Mouse (Mus musculus) right cerebral cortex, postnatal 25 days (tissue): Measurements from ENCODE around the gene Pygo2.

Experiments
- DNase-seq: peaks from one replicate; pipeline ENCODE4 v3.0.0; 2022

Gene Pygo2

DNA sequence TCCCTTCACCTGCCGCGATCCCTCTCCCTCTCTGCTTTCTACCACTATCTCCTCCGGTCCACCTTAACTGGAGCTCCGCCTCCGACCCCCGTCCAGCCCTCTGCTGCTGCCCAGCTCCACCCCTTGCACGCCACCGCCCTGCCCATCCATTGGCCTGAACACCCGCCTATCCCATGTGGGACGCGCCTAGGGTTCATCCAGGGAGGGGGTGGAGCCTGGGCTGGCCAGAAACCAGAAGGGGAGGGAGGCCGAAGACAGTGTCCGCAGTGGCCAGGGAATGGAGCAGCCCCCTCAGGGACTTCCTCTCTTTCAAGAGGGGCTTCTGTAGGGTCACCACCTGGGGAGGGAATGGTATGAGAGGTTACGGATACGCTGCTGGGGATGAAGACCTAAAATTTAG lies 36.4 kb upstream of the Pygo2 start:
- peak; percentile 96 for DNase-seq

DNA sequence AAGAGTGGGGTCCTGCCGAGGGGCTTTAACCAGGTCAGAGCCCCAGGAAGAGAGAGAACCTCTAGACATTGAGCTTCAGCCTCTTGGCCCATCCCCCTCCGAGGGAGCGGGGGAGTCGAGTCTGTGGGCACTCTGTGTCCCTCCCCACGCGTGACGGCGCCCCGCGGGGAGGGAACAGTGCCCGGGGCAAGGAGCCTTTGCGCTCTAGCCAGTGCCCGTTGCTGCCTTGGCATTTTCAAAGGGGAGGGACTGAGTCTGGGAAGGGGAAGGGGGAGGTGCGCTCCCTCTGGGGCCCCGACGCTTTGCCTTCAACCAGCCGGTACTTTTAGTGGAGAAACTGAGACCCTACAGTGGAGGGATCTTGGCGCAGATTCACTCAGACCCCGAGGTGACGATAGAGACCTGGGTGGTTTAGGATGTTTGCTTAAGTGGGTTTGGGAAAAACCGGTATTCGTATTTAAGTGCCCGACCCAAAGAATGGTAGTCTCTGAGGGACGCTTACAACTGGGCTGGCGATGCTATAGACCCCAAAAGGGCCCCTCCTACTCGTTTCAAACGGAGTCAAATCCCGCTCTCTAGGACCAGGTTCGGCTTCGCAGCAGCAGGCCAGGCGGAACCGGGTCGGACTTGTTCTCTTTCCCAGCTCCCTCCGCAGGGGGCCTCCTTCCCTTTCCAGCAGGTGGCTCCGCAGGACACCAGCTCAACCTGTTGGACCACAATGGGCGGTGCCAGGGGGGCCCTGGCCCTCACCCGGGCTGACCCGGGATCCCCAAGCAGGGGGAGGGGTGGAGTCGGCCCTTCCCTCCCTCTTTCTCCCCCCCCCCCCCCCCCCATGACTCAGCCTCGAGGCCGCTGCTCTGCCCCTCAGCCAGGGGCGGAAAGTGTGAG lies 35.8 kb upstream of the Pygo2 start, which contains the start of gene Zbtb7b:
Zbtb7b (minus strand) TSS at position 771 of the 888 bp plus-strand sequence.
- DNase-seq, result no peak

DNA sequence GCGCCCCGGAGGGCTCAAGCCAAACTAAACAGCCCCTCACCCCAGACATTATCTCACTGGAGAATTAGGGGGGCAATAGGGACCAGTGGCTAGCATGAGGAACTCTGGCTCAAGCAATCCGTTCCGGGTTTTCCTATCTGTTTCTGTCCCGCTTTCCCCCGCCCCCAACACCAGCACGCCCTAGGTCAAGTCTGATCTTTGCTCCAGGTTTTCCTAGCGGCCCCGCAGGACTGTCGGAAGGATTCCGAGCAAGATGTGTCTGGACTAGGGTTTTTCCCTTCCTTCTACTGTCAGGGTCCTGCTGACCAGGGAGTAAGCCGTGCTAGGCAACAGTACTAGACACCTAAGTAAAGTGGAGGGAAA lies 35.1 kb upstream of the Pygo2 start:
- no peak for DNase-seq

DNA sequence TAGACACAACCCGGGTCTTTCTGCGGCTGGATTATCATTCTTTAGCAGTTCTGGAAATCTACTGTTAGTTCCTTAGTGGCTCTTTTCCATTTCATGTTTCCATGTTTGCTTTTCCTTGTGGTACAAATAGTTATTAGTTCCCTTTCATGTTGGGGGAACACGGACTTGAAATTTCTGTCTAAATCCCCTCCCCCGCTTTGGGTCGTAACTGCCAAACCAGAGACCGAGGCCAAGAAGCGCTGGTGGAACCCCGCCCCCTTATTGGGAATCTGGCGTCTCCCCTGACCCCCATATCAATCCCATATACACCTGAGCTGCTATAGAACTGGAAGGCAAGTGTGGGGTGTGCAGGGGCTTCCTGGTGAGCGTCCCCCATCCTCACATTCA lies 34.6 kb upstream of the Pygo2 start:
- no peak for DNase-seq

DNA sequence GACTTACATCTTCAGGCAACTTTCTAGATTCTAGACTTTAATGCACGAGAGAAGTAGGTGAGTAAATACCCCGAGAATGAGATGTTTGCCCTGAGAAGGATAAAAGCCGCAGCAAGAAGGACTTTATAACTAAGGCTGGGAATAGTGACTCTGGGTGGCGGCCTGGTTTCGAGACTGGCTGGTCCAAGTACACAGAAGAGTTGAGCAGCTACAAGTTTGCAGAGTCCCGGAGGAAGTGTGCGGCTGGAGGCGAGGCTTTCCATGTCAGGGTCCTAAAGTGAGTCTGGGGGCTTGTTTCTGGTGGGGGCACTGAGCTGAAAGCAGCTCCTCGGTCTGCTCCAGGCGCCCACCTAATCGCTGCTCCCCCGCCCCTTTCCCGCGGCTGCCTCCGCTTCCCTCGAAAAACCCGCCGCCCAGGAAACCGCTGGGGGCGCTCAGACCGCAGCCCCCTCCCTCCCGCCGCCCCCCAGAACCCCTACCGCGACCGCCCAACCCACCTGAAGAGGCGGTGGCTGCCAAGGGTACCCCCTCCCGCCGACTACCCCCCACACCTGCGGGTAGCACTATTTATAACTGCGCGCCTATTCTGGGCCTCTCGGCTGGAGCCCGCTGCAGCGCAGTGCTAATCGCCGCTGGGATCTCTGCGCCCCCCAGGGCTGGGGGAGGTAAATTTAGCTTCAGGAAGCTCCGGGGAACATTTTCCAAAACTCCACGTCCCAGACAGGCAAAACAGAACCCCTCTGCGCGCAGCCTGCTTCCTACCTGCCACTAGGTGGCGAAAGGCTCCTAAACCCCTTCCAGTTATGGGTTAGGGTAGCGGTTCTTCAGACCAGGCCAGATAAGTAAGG lies 34.0 kb upstream of the Pygo2 start:
- DNase-seq, result no peak

DNA sequence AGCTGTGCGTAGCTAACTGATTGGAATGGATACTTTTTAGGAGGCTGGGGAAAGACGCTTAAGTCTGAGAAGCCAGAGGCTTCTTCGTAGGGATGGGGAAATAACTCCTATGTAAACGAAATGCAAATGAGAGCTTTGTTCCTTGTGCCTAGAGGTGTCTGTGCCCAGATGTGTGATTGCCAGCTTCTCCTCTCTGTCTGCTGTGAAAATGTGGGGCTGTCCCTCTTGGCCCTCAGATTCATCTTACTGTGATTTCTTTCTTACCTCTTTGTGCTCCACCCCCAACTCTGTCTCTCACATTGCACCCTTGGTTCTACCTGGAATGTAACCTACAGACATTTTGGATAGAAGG lies 33.4 kb upstream of the Pygo2 start:
- no peak for DNase-seq

DNA sequence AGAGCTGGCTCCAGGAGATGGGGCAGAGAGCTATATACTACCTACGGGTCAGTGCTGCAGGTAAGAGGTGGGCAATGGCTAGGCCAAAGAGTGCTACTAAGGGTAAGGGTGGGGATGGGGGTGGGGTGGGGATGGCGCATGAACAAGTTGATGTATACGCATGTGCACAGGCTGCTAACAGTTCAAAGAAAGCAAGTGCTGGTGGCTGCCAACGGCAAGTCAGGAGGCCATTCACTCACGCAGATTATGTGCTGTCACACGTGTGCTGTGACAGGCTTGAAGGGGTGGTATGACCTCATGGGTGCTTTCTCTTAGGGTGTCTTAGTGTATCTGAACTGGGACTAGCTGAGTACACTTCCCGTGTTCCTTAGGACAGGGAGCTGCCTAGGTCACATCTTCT lies 28.7 kb upstream of the Pygo2 start:
- no peak for DNase-seq

DNA sequence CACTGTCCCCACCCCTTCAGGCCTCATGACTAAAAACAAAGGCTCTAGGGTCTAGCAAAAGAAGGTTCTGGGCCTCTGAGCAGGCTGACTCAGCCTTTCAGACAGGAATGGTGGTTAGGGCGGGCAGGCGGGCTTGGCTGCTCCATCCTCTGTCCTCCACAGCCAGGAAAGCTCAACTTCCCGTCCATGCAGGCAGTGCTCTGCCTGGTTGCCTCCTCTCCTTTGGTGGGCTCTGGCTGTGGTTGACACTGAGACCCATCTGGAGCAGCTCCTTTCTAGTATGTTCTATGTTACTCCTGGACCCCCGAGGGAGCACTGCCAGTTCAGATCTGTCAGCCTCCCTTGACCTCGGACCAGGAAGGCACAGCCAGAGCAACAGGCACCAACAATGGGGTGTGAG lies 27.3 kb upstream of the Pygo2 start, which contains the start of gene Lenep:
Lenep (minus strand) TSS at position 101 of the 400 bp plus-strand sequence.
- DNase-seq, result no peak

DNA sequence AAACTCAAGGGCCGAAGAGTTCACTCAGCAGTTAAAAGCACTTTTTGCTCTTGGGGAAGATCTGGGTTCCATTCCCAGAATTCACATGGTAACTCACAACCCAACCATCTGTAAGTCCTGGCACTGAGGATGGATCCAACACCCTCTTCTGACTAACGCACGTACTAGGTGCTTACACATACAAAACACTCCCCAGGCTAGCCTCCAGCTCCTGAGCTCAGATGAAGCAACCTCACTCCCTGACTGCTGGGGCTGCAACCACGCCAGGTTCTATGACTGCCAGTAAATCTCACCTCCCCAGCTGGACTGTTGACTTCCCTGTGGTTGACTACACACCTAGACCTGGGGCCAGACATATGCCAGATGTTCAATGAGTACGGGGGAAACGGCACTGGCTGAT lies 23.1 kb upstream of the Pygo2 start:
- DNase-seq, result no peak

DNA sequence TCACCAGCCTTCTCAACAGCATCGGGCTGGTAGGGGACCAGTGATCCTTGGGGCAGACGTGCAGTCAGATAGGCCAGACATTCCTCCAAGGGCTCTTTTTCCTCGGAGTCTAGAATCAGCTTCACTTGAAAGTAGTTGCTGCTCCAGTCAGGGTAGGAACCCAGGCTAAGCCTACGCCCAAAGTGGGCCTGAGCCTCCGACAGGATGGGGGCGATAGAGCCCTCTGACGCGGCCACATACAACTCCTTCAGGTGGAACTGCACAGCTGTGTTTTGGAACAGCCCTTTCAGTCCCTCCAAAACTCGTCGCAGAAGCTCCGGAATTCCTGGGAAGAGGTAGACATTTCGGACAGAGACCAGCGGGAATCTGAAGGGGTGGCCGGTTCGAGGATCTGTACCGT lies 21.6 kb upstream of the Pygo2 start:
- no peak for DNase-seq

DNA sequence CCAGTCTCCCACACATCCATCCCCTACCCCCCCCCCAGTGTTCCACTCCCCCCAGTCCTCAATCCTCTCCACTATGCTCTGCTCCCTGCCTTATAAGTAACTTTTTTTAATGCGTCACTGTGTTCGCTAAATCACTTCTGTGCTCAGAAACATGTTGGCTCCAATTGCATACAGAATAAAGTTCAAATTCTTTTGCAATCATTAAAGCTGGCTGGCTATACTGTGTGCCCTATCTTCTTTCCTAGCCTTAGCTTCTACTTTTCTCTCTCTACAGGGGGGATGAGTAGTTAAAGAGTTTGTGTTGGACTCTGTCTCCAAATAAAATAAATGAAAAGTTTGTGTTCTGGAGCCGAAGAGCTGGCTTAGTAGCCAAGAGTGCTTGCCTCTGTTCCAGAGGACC lies 20.3 kb upstream of the Pygo2 start:
- DNase-seq, result no peak

DNA sequence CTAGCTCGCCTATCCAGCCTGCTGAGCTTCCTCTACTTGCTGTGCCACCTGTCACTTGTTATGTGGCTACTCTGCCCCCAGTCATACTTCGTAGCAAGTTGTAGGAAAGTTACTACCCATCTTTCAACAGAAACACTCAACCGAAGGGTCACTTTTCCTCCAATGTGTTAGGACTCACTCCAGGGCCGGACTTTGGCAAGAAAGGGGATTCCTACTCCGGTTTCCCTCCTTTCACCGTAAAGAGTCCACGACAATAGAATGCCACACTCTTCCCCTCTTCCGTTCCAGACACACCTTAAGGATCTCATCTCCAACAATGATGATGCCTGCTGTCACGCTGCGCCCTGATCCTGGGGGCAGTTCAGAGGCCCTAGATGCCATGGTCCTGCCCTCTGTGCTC lies 19.1 kb upstream of the Pygo2 start:
- no peak for DNase-seq

DNA sequence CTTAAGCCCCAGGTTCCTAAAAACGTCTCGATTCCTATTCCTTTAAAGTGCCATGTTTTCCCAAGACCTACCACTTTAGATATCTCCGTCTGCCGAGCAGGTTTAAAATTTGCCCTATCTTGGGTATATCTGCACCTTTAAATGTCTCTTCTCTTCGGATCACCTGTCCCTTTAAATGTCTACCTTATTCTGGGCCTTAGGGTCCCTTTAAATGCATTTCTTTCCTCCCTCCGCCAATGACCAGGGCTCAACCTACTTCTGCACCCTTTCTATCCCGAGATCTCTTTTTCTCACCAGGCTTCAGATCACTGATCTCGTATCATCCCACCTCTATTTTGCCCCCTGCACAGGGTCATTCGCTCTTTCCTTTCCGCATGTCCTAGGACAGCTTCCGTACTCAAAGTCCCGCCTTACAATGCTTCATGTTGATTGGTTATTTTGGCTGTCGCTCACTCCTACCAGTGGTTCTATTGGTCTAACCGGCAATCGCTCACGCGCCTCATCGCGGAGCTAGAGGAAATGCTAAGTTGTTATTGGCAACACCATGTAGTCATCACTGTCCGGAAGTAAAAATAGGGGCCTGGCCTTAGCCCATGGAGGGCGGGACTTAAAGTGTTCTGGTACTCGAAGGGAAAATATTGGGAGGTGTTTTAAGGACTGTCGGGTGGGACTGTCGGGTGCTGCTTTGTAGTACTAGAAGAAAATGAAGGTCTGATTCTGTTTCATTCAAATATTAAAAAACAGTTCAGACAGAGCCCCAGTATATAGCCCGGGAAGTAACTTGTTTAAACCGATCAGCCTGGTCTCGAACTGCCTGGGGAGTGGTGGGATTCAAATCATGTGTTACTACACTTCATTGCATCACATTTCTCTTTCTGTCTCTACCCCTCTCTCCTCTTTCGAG lies 18.3 kb upstream of the Pygo2 start, which contains the start of gene Flad1:
Flad1 (minus strand) TSS at position 381 of the 904 bp plus-strand sequence.
- peak; percentile 99 for DNase-seq

DNA sequence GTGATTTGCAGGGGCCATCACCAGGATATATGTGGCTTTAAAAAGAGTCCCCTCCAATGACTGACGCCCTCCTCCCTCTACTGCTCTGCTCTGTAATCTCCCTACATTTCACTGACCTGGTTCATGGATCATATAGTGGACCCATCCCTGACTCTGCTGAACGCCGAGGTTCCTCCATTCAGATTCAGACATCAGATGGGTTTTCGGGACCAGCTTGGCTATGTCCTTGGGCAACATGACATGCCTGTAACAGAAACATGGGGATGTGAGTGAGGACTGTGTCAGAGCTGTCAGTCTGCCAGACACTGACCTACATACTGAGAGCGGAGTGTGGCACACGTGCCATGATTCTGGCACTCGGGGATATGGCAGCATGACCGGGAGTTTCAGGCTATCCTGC lies 13.9 kb upstream of the Pygo2 start:
- DNase-seq, result no peak

DNA sequence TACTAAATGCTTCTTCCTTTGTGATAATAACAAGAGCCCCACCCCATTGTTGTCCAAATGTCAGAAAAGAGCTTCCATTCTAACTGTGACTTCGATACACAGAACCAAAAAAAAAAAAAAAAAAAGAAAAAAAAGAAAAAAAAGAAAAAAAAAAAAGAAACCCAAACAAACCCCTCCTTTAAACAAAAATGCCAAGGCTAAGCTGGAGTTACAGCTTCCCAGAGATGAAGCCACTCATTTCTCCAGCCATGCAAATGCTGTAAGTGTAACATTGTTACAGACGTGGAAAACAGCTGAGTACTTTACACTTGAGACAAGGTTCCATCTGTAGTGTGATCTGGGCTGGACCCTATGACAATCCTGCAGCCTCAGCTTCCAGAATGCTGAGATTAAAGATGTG lies 12.9 kb upstream of the Pygo2 start:
- no peak for DNase-seq

DNA sequence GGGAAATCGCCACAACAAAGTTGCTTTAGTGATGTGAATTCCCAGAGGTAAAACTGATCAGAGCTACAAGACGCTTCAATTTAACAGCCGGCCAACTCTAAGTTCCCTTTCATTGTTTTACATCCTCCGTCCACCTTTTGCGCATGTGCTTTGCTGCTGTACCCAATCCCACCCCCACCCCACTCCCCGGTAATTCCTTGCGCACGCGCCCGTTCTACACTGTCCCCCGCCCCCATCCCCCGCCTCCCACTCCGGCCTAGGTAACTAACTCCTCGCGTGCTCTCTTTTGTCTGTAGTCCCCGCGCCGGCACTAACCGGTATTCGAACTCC lies 12.2 kb upstream of the Pygo2 start:
- no peak for DNase-seq

DNA sequence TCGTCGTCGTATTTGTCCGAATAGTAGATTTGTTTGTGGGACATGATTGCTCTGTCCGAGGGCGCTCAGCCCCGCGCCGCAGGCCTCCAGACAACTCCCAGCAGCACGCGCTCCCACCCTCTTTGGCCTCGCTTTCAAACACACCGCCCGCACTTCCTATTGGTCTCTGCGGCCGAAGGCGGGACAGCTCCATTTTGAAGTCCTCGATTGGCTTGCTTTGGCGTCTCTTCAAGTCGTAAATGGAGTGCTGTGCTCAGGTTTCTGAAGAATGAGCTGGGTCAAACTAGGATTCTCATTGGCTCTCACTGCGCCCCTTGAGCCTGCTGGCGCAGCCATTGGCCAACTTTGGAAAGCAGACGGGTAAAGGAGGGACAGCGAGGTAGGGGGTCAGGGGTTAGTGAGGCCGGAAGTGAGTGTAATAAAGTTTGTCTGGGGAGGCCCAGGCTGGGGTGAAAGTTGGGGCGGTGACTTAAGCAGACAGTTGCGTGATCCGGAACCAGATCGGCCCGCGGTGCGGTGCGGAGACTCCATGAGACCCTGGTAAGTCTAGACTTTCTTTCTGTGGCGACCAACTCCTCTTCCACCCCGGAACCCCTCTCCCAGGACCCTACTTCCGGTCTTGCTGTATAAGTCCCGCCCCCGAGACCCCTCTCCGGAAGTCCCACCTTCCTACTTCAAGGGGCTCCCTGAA lies 11.7 kb upstream of the Pygo2 start, which contains the start of the genes Cks1b and Shc1:
Cks1b (minus strand) TSS at position 214 of the 691 bp plus-strand sequence.
Shc1 (plus strand) TSS at position 274 of the 691 bp plus-strand sequence.
- peak; percentile 91 for DNase-seq

DNA sequence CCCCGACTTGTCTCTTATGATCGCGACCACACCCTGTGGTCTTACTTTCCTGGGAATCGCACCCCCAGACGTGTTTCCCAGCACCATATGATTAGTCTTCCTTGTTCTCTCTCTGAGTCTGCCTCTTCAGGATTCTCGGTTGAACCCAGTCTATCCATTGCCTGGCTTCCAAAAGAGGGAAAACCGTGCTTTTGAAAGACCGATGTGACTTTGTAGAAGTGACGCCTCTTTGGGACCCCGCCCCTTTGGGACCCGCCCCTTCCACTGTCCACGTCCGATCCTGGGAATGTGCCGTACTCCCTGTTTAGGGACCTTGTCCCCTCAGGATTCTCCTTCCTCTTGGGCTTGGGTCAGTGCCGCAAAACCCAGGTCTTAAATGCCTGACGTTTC lies 11.2 kb upstream of the Pygo2 start:
- DNase-seq, result no peak

DNA sequence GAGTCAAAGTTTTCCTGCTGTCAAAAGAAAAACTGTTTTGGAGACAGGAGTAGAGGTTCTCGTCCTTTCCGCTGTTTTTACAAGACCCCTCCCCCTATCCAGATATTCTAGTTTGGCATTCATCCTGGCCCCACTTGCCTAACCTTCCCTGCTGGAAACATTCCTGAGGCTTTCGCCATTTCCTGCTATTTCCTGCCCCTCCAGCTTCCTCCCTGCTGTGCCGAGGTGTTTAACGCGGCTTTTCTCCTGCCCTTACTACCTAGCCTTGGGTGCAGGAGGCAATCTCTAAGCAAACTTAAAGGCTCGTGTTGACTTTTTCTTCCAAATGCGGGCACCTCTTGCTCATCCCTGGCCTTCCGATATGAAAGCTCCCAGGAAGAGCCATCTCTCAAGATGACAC lies 10.4 kb upstream of the Pygo2 start:
- DNase-seq, result no peak

DNA sequence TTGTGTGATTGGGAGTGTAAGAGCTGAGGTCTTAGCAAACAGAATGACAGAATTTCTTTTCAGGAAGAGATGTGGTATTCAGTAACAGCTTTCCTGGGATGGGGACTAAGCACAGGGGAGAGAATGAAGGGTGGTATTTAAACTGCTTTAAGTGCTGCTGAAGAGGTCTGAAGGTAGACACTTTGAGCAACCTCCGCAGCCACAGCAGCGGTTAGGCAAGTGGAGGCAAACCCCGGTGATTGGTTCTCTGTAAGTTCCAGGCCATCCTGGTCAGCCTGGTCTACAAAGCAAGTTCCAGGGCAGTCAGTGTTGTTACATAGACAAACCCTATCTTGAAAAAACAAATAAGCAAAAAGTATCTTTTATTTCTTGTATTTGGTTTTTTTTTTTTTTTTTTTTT lies 10.0 kb upstream of the Pygo2 start:
- no peak for DNase-seq

DNA sequence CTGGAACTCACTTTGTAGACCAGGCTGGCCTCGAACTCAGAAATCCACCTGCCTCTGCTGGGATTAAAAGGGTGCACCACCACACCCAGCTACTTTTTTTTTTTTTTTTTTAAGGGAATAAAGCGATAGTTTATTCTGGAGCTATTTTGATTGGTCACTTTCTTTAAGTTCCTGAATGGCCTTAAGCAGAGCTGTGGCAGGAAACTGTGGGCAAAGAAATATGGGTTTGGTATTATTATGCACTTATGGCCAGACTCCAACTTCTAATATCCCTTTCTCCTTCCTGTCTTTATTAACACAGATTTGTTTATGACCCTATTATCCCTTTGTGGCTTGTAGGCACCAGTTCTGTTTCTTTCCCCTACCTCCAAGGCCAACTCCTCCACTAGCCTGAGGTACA lies 9.6 kb upstream of the Pygo2 start:
- no peak for DNase-seq
